Mouse (Mus musculus): Measurements from ENCODE around the gene Gal.

DNA sequence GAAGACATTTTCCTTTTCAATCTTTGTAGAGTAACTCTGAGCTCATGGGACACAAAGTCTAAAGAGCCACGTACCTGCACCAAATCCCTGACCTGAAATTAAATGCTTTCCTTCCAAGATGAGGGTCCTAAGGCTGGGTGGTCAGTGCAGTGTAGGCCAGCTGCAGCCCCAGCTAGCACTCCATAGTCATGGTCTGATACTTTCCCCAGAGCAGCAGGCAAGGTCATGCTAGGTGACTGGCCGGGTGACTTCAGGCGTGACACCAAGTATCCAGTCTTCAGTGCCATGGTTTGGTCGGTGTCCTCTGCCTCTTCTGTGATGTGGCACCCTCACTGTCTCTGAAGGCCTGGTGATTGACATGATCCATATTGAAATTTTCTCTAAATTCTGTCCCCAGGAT, 14.3 kb downstream of the Gal start:
- no peak for TF ChIP-seq CTCF (IDR thresholded peaks at IDR 0.05; ENCODE audit: low read depth)
- no peak for TF ChIP-seq EP300 (IDR thresholded peaks at IDR 0.05; ENCODE audit: low read depth)

Measured in liver, embryonic 14.5 days (tissue).